Mouse (Mus musculus) naive thymus-derived CD4-positive, alpha-beta T cell, adult 2 months (primary cell): Measurements from ENCODE around the gene Elovl5.
"Not testable (repeated sequence)": the region's sequence is repeated elsewhere in the genome, so short reads cannot be mapped to it uniquely, and the experiment has no call there.

Source experiments
- DNase-seq: peaks from one replicate; pipeline ENCODE4 v3.0.0-alpha.2; 2011; ENCODE audit warnings: low read depth

The Elovl5 gene

DNA sequence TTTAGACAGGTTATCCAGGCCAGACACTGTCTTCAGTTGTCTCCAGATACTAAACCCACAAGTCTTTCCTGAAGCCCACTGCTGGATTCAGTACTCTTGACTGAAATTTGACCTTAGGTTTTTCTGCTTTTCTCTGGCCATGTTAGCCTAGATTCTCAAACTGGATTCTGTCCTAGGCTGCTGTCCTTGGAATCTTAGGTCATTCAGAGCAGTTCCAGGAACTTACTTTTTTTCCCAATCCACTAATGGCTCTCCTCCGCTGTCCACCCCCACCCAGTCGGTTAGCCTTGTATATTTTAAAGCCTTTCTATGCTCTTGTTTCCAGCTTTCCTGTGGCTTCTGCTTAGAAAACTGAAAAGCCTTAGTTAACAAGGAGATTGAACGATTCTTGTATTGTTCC, 37.8 kb downstream of the Elovl5 start:
- no peak for DNase-seq

DNA sequence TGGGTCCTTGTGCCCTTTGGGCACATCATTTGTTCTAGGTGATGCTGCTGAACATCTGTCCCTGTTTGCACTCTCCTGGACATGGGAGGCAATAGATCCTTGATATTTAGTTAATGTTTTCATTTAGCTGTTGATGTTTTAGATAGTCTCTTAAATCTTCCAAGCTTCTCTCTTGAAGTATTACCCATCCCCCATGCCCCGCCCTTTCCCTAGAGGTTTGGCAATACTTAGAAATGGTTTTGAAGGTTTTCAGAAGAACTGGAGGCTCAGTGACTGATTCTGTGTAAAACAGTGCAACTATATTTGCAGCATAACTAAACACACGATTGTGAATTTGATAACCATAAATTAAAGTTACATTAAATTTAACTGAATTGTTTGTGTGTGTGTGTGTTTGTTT, 38.3 kb downstream of the Elovl5 start:
- DNase-seq: no peak

- DNase-seq: no peak
These were observed 38.8 kb downstream of the Elovl5 start for GRCm38 (mm10) chr9:77955964-77956363.

DNA sequence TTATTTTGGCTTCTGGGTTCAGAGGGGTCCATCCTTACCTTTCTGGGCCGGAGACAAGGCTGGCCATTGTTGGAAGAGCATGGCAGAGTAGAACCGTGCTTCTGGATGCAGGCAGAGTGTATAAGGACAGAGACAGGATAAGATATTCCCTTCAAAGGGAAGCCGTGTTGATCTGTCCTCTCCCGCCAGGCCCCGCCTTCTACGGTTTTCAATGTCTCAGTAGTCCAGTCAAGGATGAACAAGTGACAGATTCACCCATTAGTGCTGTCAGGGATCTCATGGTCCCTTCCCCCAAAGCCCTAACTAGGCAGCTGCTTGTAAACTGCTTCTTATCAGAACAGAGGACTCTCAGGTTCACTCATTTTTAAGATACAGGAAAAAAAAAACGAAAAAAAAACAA, 41.2 kb downstream of the Elovl5 start:
- no peak for DNase-seq

- no peak for DNase-seq
These were observed 42.6 kb downstream of the Elovl5 start for GRCm38 (mm10) chr9:77959759-77960158.

- peak; percentile 41 for DNase-seq
These were observed 44.2 kb downstream of the Elovl5 start for GRCm38 (mm10) chr9:77961350-77961749.

GRCm38 (mm10) chr9:77964084-77964483, 46.9 kb downstream of the Elovl5 start:
- no peak for DNase-seq

- DNase-seq: no peak
These were observed 48.1 kb downstream of the Elovl5 start for GRCm38 (mm10) chr9:77965287-77965686.

- no peak for DNase-seq
These were observed 48.8 kb downstream of the Elovl5 start for GRCm38 (mm10) chr9:77965768-77966552.

DNA sequence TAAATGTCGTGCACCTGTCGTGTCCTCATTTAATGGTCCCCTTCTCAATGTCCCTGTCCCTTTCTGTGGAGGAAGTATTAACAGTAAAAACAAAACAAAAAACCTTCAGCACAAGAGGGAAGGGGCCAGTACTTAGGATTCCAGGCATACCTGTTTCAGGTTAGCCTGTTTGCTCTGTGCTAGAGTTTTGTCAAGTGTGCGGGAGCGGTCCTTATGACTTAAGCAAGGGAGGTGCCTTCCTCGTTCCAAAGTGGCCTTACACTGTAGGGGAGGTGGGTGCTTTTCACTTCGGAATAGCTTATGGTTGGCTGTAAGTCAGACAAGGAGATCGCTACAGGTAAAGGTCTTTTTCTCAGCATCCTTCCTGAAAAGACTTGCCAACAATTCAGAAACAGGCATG, 49.7 kb downstream of the Elovl5 start:
- no peak for DNase-seq

- no peak for DNase-seq
These were observed 50.5 kb downstream of the Elovl5 start for GRCm38 (mm10) chr9:77967584-77968163.

- no peak for DNase-seq
These were observed 52.2 kb downstream of the Elovl5 start for GRCm38 (mm10) chr9:77969192-77969953.

DNA sequence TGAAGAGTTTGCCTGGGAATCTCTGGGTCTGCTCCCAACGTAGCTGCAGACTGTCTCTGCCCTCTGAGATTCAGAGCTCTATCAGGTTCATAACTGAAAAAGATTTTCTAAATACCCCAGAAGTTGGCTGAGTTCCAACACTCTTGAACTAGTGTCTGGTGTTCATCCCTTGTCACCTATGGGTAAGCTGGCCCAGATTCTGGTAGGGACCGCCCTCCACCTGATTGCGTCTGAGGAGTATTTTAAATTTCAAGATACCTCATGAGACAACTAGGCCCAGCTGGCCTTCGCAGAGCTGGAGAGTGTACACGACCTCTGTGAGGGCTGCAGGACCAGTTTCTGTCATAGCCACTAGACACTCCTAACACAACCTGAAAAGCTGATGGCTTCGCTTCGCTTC, 61.8 kb downstream of the Elovl5 start:
- DNase-seq: no peak

GRCm38 (mm10) chr9:77982616-77983015, 65.5 kb downstream of the Elovl5 start:
- DNase-seq: no peak

- no peak for DNase-seq
These were observed 66.4 kb downstream of the Elovl5 start for GRCm38 (mm10) chr9:77983521-77983920.

DNA sequence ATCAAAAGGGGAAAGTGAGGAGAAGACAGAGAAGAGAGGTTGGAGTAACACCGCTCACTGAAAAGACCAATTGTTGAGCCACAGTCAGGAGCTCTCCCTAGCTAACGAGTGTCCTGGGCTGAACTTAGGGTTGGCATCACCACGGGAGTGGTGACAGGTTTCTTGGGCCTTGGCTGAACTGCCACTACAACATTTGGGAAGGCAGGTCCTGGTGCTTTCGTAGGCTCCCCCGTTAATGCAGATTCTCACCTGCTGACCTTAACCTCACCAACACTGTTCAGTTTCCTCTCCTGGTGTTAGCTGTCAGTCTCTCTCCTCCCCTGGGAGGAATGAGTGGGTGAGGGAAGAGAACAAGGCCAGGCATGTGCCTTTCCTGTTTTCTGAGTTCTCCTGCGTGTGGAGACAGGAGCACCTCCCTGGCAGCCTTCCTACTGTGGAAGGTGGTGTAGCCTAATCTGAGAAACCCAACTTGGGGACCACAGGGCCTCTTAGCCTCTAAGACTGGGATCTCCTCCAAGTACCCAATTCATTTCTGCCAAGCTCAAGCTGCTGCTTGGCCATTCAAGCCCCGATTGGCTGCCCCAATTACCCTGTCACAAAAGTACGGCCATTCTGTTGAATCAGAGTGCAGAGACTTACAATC, 69.1 kb downstream of the Elovl5 start:
- DNase-seq: no peak

DNA sequence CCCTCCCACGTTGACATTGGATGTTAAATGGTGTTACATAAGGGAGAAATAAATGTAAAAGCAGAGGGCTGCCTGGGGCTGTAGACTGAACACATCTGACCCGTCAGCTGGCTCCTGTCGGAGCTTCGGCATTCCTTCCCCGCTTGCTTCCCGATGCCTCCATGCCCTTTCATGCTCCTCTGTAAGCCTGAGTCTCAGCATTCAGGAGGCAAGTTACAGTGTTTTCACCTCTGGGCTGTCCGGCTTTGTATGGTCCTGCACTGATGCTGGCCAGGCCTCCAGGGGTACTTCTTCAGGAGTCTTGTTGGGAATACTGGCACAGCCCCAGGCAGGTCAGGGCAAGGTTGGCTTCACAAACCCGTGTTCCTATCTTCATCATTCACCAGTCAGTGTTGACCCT, 72.5 kb downstream of the Elovl5 start:
- DNase-seq: no peak

GRCm38 (mm10) chr9:77990278-77990677, 73.1 kb downstream of the Elovl5 start:
- no peak for DNase-seq

DNA sequence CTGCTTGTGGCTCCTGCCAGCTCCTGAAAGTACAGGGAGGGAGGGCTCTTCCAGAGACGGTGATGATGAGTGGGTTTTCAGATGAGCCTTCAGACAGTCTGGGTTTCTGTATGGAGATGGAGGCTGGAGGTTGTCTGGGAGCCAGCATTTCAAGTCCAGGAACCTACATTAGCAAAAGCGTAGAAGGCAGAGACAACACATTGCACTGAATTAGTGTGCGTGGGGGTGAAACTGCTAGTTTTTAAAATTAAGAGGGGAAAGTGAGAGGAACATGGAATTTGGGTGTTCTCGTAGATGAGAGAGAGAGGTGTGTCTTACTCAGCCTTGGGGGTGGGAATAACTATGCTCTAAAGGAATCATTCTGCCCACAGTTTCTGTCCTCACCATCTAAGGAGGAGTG, 74.5 kb downstream of the Elovl5 start:
- no peak for DNase-seq

GRCm38 (mm10) chr9:77992276-77992675, 75.1 kb downstream of the Elovl5 start:
- no peak for DNase-seq

GRCm38 (mm10) chr9:77993101-77993500, 75.9 kb downstream of the Elovl5 start:
- no peak for DNase-seq

- not testable (repeated sequence) for DNase-seq
These were observed 76.5 kb downstream of the Elovl5 start for GRCm38 (mm10) chr9:77993538-77994255.
